Mouse (Mus musculus): ENCODE measurements at regions not wholly inside any gene's neighbourhood (a gene's known extent, or its start where the extent isn't known, plus 50 kb on each side); places are given as distances from the start of the nearest gene placed in this dataset.

DNA sequence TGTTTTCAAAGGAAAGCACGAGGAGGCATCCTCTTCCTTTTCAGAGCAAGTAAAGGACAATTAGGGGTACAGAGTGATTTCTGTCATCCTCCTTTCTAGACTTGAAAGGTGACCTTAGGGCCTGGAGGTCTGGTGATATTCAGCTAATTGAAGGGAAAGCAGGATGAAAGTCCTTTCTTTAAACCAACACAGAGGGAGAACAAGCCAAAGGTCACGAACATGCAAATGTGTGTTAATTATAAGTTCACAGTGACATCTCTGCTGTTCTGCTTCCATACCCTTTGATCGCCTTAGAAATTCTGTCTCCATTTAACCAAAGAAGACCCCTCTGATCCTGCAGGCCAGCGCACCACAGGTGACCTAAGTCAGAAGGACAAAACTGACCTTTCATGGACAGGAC lies 2126.3 kb upstream of the Lrrc6 start:
- DNase-seq = no peak

DNA sequence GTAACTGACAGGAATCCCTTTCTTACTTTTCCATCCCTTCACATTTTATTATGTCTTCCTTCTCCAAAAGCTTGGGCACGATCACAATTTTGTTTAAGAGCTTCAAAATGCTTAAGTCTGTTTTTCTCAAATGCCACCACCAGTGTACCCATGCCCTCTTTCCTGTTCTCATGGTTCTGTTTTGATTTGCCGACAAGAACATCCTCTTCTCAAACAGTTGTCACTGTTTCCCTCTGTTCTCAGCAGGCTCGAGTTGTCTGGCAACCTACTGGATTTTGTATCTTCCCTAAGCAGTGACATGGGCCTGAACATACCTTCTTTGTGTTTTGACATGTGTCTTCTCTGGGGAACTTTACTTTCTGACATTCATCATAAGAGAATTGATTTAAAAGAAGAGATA lies 2124.1 kb upstream of the Lrrc6 start:
- no peak for DNase-seq

GRCm38 (mm10) chr15:68620417-68621214 lies 2119.9 kb upstream of the Lrrc6 start:
- no peak for DNase-seq

DNA sequence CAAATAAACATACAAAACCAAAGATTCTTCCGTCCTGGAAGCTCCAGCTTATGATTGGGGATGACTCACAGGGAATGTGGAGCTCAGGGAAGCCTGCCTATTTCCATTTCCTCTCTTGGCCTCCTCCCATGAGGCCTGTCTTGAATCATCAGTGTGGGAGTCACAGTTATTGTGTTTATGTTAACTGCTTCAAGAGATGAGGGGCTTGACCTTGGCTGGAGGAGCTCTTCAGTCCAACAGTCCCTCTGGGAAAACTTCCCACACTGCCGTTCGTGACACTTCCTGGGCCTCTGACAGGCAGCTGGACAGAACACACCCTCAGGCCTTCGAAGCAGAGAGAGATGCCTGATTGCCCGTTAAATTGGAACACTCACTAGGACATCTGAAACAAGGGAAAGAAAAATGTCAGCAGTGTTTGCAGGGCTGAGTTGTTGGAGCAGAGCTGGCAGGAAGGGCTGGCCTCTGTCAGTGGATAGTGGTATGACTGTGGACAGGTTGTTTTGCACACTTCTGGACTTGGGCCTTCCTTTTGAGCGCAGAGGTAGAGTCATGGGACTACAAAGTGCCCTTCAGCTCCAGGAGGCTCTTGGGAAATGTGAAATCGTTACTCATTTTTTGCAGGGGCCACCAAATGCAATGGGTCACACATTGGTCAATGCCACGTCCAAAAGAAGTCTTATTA lies 2105.5 kb upstream of the Lrrc6 start:
- no peak for DNase-seq

GRCm38 (mm10) chr15:68605478-68605877 lies 2104.8 kb upstream of the Lrrc6 start:
- DNase-seq = no peak

DNA sequence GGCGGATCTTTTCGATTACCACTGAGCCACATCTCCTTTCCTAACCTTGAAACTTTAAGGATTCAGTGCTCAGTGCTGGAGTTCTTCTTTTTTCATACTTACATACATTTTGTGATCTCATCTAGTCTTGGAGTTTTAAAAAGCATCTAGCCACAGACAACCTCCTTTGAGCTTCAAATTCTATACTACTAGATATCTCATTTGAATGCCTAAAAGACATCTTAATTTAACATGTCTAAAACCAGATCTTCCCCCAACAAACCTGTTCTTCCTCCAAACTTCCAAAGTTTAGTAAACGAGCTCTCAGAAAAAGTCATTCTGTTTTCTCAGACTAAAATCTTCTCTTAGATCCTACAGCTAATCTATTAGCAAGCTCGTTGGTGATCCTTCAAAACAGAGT lies 2081.5 kb upstream of the Lrrc6 start:
- DNase-seq = no peak

GRCm38 (mm10) chr15:68579486-68579885 lies 2078.8 kb upstream of the Lrrc6 start:
- DNase-seq = no peak

GRCm38 (mm10) chr15:68560654-68561053 lies 2059.9 kb upstream of the Lrrc6 start:
- no peak for DNase-seq

GRCm38 (mm10) chr15:68556133-68556532 lies 2055.4 kb upstream of the Lrrc6 start:
- no peak for DNase-seq

DNA sequence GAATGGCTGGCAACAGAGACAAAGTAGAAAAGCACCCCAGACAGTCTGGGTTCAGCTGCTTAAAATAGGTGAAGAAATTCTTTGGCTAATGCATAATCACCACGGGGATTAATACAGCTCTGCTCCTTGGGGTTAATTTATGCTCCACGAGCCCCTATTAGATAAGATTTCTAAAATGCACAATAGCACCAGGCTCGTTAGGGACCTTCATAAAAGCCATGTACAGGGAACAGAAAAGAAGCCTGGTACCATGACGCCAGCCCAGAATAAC lies 2035.3 kb upstream of the Lrrc6 start:
- DNase-seq = no peak

GRCm38 (mm10) chr15:68535297-68536054 lies 2034.8 kb upstream of the Lrrc6 start:
- DNase-seq = no peak

DNA sequence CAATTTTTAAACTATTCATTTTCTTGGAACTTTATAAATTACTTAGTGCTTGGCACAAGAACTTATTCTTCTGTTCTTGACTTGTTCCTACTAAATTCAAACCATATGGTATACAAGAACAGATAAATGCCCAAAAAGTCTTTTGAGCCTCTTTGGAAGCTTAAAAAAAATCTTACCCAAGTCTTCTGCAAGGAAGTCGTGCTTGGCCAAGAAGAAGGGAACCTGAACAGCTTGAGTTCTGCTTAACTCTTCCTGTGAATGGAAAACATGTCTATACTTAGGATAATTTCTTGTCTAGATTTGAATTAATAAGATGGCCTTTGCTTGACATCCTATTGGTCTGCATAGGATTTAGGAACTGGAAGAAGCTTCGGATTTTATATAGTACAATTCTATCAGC lies 2020.0 kb upstream of the Lrrc6 start:
- no peak for DNase-seq

DNA sequence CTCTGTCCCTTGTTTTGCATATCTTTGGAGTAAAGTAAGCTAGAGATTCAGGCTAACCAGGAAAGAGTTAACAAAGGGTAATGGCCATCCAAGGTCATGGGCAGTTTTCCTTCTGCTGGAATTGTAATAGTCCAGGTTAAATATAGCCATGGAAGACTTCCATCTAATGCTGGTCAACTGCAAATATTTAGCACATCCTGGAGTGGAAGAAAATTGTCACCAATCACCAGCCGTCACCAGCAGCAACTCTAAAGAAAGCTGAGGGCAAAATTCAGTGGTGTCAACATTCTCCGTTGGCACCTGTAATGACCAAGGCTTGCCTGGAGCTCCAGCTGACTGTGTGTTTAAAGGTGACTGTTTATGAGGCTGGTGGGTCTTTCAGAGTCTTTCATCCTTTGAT lies 2011.7 kb upstream of the Lrrc6 start:
- no peak for DNase-seq

- DNase-seq = no peak
These were observed 2007.5 kb upstream of the Lrrc6 start for GRCm38 (mm10) chr15:68508190-68508589.

- DNase-seq = no peak
These were observed 2005.4 kb upstream of the Lrrc6 start for GRCm38 (mm10) chr15:68506093-68506492.

DNA sequence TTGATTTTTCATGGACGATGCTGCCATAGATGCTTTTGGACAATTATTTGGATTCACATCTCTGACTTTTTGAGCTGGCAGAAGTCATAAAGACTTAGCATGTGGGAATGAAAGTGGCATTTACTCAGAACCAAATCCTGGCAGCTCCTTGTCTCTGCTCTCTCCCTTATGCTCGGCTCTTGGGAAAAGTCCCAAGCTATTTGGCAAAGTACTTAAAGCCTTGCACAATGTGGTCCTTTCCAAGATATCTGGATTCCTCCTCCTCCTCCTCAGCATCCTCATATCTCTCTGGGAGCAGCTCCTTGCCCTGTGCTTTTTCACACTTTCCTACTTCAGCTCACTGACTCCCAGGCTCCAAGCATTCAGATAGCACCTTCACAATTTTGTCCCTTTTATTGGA lies 1995.7 kb upstream of the Lrrc6 start:
- DNase-seq = no peak

DNA sequence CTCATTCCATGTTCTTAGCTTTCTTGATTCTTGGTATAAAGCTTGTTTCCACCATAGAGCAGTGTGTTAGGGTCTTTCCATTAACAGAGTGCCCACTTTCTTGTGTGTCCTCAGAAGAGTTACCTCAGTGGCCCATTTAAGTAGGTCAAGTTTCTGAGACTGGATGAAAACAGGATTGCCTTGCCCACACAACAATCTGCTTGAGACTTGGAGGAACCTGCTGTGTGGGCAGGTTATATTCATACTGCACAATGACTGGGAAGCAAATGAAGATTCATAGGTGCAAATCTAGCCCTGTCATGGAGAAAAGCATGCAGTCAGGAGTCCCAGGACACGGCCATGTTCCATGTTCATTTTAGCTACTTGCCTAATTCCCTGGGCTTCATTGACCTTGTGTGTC lies 1984.1 kb upstream of the Lrrc6 start:
- no peak for DNase-seq

DNA sequence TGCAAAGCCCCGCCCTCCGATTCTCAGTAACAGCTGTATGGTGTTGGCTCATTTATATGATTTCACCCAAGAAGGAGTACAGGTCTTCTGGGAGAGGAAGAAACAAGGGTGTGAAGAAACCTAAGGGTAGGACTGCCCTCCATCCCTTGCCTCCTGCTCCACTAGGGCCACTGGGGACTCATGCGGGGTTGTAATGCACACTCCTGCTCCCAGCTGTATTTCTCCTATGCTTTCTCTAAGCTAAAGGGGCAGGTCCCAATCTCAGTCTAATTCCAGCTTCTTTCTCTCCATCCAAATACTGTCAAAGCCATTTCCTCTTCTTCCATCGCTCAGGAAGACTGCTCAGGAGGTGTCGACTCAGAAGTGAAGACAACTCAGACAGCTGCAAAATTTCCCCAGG lies 1977.0 kb upstream of the Lrrc6 start:
- DNase-seq = no peak

DNA sequence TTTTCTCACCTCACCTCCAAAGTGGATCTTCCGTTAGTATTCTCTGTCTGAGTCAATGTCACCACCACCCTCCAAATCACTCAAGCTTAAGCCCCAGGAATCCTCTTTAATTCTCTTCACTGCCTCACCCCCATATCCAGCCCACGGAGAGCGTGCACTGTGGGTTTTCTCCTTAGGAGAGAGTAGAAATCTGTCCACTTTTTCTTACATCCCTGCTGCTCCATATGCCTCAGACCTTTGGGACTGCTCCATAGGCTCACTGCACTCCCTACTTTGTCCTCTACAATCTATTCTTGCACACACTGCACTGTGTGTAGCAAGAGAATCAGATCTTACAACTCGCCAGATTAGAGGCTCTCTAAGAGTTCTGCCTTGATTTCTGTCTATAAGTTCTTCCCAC lies 1971.2 kb upstream of the Lrrc6 start:
- no peak for DNase-seq

DNA sequence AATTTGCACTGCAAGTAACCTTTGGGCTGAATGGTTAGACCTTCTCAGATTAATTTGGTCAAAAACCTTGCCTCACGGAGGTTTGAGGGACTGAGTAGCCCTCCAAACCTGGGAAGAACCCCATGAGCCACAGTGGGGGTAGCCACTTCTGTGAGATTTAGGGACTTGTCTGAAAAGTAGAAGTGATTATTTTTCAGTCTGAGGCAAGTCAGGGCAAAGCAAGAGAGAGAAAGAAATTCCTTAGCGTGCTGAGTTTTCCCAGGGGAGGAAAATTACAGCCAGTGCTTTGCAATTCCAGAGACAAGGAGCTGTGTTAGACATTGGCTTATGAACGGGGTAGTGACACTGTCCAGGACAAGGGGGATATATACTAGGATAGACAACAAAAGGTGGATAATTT lies 1962.1 kb upstream of the Lrrc6 start:
- no peak for DNase-seq

- DNase-seq = no peak
These were observed 1956.5 kb upstream of the Lrrc6 start for GRCm38 (mm10) chr15:68457239-68457638.

DNA sequence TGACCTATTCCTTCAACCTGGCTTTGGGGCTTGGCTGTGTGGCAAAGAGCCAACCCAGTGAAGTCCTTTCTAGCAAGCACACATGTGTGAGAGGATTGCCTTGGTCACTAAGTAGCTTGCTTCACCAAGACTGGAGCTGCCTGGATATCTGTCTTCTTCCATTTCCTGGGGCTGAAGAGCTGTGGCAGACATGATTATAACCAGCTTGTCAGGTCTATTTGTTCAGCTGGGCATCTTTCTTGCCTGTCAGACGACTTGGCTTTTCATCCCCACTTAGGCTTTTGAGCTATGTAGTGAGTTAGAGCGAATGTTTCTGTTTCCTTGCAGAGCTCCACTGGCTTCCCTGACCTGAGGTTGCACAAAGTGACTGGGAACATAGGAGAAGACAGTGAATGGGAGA lies 1951.3 kb upstream of the Lrrc6 start:
- DNase-seq = no peak

DNA sequence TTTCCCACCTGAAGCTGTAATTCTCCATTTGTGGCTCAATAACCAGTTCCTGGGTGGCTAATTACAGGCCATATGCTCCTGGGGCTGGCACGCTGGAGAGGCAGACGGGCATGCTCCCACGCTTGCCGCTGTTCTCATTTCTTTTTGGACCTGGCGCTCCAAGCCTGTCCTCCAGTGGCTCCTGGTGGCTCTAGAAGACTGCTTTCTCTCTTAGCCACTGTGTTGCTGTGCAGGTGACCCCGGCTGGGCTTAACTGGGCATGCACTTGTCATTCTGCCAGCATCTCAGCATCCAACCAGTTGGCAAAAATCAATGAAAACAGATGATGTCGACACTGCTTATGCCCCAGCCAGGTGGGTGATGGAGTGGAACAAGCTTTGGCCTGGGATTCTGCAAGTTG lies 1944.6 kb upstream of the Lrrc6 start:
- peak; percentile 63 to 66 for DNase-seq

DNA sequence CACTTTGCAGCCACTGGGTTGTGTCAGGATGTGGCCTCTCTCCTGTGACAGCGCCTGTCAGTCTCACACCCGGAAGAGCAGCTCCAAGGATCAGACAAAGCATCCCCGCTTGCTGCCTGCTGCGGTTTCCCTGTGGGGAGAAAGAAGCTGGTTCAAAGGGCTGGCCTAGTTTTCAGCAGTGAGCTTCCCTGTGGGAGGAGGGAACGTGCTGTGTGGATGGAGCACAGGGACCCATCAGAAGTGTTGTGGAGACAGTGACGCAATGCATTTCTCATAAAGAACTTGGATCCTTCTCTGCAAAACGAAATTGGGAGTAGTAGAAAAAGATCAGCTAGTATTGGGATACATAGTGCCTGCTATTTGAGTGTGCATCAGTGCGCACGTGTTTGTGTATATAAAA lies 1939.9 kb upstream of the Lrrc6 start:
- no peak for DNase-seq

Measured in cerebellum, postnatal 36 days (tissue).